Mouse (Mus musculus) midbrain, embryonic 14.5 days (tissue): ENCODE results near the gene Ap2a1. TPM values are rescaled to one million over a fixed set of nuclear protein-coding genes. Genes with fewer than 3 reads are reported as not detected.

Experiments used
- ATAC-seq: fragments of 200-750 bp; cut with Nextera tagmentation; 2 replicates; pipeline ENCODE4 v1.8.0; 2017; ENCODE audit warnings: moderate number of reproducible peaks, moderate library complexity; ENCODE audit not compliant: low FRiP score, low TSS enrichment
- DNase-seq: peaks from one replicate; pipeline ENCODE4 v3.0.0-alpha.2; 2015
- H3K27ac ChIP-seq: fragments of 300-500 bp; sonication (generic); replicated peaks from 2 replicates; pipeline ENCODE4 v1.5.1; 2014; ENCODE audit warnings: mild to moderate bottlenecking, low read depth, low read length, moderate library complexity
- H3K27me3 ChIP-seq: fragments of 300-500 bp; sonication (generic); 2 replicates; pipeline ENCODE4 v1.6.1; 2014; ENCODE audit warnings: low read length, control low read depth, mixed read lengths; ENCODE audit not compliant: control insufficient read depth, insufficient read depth
- H3K36me3 ChIP-seq: fragments of 300-500 bp; sonication (generic); 2 replicates; pipeline ENCODE4 v1.6.1; 2014; ENCODE audit warnings: low read length, control low read depth; ENCODE audit not compliant: control insufficient read depth, insufficient read depth
- H3K4me1 ChIP-seq: fragments of 300-500 bp; sonication (generic); 2 replicates; pipeline ENCODE4 v1.6.1; 2014; ENCODE audit warnings: mild to moderate bottlenecking, antibody characterized with exemption, low read length, control low read depth; ENCODE audit not compliant: control insufficient read depth, insufficient read depth
- H3K4me2 ChIP-seq: fragments of 300-500 bp; sonication (generic); 2 replicates; pipeline ENCODE4 v1.6.1; 2014; ENCODE audit warnings: mild to moderate bottlenecking, low read length, moderate library complexity
- H3K4me3 ChIP-seq: fragments of 300-500 bp; sonication (generic); replicated peaks from 2 replicates; pipeline ENCODE4 v1.5.1; 2014; ENCODE audit warnings: low read depth, low read length
- H3K9ac ChIP-seq: fragments of 300-500 bp; sonication (generic); replicated peaks from 2 replicates; pipeline ENCODE4 v1.6.1; 2014; ENCODE audit warnings: mild to moderate bottlenecking, low read length, moderate library complexity
- H3K9me3 ChIP-seq: fragments of 300-500 bp; sonication (generic); 2 replicates; pipeline ENCODE4 v1.6.1; 2016; ENCODE audit warnings: low read length, control low read depth, mixed read lengths; ENCODE audit not compliant: control insufficient read depth
- WGBS: fragments of 180-500 bp; shearing (Covaris S2); extraction: QIAGEN DNeasy Blood & Tissue Kit; methylation state at CpG from one replicate; pipeline ENCODE4 v1.1.7; 2014; 5-methylcytosine and 5-hydroxymethylcytosine counted together
- polyA plus RNA-seq: library from polyadenylated mRNA; unstranded; fragments of >200 nt; fragmentation: Nextera tagmentation; extraction: Ambion mirVana; gene quantifications from 2 replicates; pipeline ENCODE4 v1.2.1, GENCODE M21; 2014

Gene Ap2a1
- polyA plus RNA-seq, 1 experiment from 2014 or later, result 124 TPM

GRCm38 (mm10) chr7:44956266-44956665 is 27.0 kb upstream of the Ap2a1 start:
- WGBS, result 60% methylated on average over 6 of the region's 6 CpGs
- no peak for DNase-seq
- Histone ChIP-seq H3K27ac (no peak overlapping the region), H3K4me1 (peaks cover 13% of the 10 kb centered on the region), H3K9me3 (no peaks in the 10 kb centered on the region), H3K4me2 (no peak overlapping the region), H3K4me3 (no peak overlapping the region), H3K36me3 (peaks cover 24% of the 10 kb centered on the region), H3K27me3 (peaks cover 12% of the 10 kb centered on the region), H3K9ac (no peak overlapping the region)
- ATAC-seq, result no peak

- Histone ChIP-seq H3K4me3 (no peak overlapping the region), H3K4me2 (no peak overlapping the region), H3K27ac (no peak overlapping the region), H3K4me1 (peaks cover 13% of the 10 kb centered on the region), H3K36me3 (peaks cover 18% of the 10 kb centered on the region), H3K9ac (no peak overlapping the region), H3K27me3 (peaks cover 18% of the 10 kb centered on the region), H3K9me3 (no peaks in the 10 kb centered on the region)
- DNase-seq (peak; percentile 68), ATAC-seq (no peak)
- 55% methylated on average over 5 of the region's 5 CpGs for WGBS
Measured at GRCm38 (mm10) chr7:44955628-44956027, 26.3 kb upstream of the Ap2a1 start.

GRCm38 (mm10) chr7:44954091-44954885 is 25.0 kb upstream of the Ap2a1 start:
- ATAC-seq, result no peak
- Histone ChIP-seq H3K27me3 (peaks cover 24% of the 10 kb centered on the region), H3K4me1 (peaks cover 13% of the 10 kb centered on the region), H3K4me3 (no peak overlapping the region), H3K9ac (no peak overlapping the region), H3K36me3 (peaks cover 7% of the 10 kb centered on the region), H3K9me3 (no peaks in the 10 kb centered on the region), H3K27ac (no peak overlapping the region), H3K4me2 (no peak overlapping the region)
- no peak for DNase-seq
- 86% methylated on average over 12 of the region's 12 CpGs for WGBS

GRCm38 (mm10) chr7:44953561-44953960 is 24.3 kb upstream of the Ap2a1 start:
- H3K27ac ChIP-seq, result no peak overlapping the region
- no peaks in the 10 kb centered on the region for H3K9me3 ChIP-seq
- H3K4me2 ChIP-seq, result no peak overlapping the region
- ATAC-seq (no peak), DNase-seq (no peak)
- no peaks in the 10 kb centered on the region for H3K36me3 ChIP-seq
- WGBS, result 57% methylated on average over 14 of the region's 14 CpGs
- peaks cover 13% of the 10 kb centered on the region for H3K4me1 ChIP-seq
- no peak overlapping the region for H3K4me3 ChIP-seq
- H3K9ac ChIP-seq, result no peak overlapping the region
- H3K27me3 ChIP-seq, result peaks cover 24% of the 10 kb centered on the region

GRCm38 (mm10) chr7:44952611-44953306 is 23.5 kb upstream of the Ap2a1 start:
- no peaks in the 10 kb centered on the region for H3K36me3 ChIP-seq
- peak; percentile 90 for DNase-seq
- H3K27me3 ChIP-seq, result peaks cover 24% of the 10 kb centered on the region
- H3K4me2 ChIP-seq, result peak overlapping the region; percentile 65
- peak overlapping the region; percentile 50 for H3K9ac ChIP-seq
- H3K4me3 ChIP-seq, result peak overlapping the region; percentile 37
- peaks cover 13% of the 10 kb centered on the region for H3K4me1 ChIP-seq
- WGBS, result 7% methylated on average over 24 of the region's 24 CpGs
- peak overlapping the region; percentile 26; the same call in 1 of the 2 replicates for H3K27ac ChIP-seq
- no peaks in the 10 kb centered on the region for H3K9me3 ChIP-seq
- ATAC-seq, result peak; percentile 87

GRCm38 (mm10) chr7:44951960-44952359 is 22.7 kb upstream of the Ap2a1 start:
- H3K27me3 ChIP-seq, result peaks cover 24% of the 10 kb centered on the region
- no peaks in the 10 kb centered on the region for H3K9me3 ChIP-seq
- 0 out of 2 replicates have a peak overlapping the region, but pooled peaks have one; percentile 26 for H3K27ac ChIP-seq
- peak overlapping the region; percentile 50 for H3K9ac ChIP-seq
- H3K4me2 ChIP-seq, result peak overlapping the region; percentile 65
- ATAC-seq, result no peak
- WGBS, result under 1% methylated on average over 10 of the region's 10 CpGs
- peak; percentile 34 for DNase-seq
- peaks cover 13% of the 10 kb centered on the region for H3K4me1 ChIP-seq
- no peaks in the 10 kb centered on the region for H3K36me3 ChIP-seq
- peak overlapping the region; percentile 37 for H3K4me3 ChIP-seq

- H3K4me3 ChIP-seq, result no peak overlapping the region
- no peak overlapping the region for H3K27ac ChIP-seq
- no peaks in the 10 kb centered on the region for H3K9me3 ChIP-seq
- no peaks in the 10 kb centered on the region for H3K36me3 ChIP-seq
- no peak overlapping the region for H3K4me2 ChIP-seq
- H3K9ac ChIP-seq, result no peak overlapping the region
- H3K4me1 ChIP-seq, result peaks cover 13% of the 10 kb centered on the region
- 80% methylated on average over 6 of the region's 6 CpGs for WGBS
- no peak for DNase-seq
- H3K27me3 ChIP-seq, result peaks cover 24% of the 10 kb centered on the region
- no peak for ATAC-seq
Measured at GRCm38 (mm10) chr7:44949922-44950321, 20.6 kb upstream of the Ap2a1 start.

- Histone ChIP-seq H3K9me3 (no peaks in the 10 kb centered on the region), H3K27ac (no peak within 1 kb of the TSS), H3K36me3 (no peaks in the 10 kb centered on the region), H3K27me3 (no peaks in the 10 kb centered on the region), H3K9ac (no peak within 1 kb of the TSS), H3K4me2 (no peak within 1 kb of the TSS), H3K4me3 (no peak within 1 kb of the TSS), H3K4me1 (no peaks in the 10 kb centered on the region)
- DNase-seq, result no peak
- no peak for ATAC-seq
- WGBS, result 78% methylated on average over 7 of the region's 7 CpGs
Measured at GRCm38 (mm10) chr7:44942904-44943303, 13.6 kb upstream of the Ap2a1 start, which contains the start of gene Tsks. Gene Tsks (plus strand): TSS chr7:44943204.
